Mouse (Mus musculus): ENCODE data around the gene Asb3. TPM values are rescaled to one million over a fixed set of nuclear protein-coding genes. Genes with fewer than 3 reads are reported as not detected.
A peak's percentile ranks its signal among the peaks of the same experiment; 100 is the strongest.
"Not testable (repeated sequence)": the region's sequence is repeated elsewhere in the genome, so short reads cannot be mapped to it uniquely, and the experiment has no call there.

Asb3 gene
- polyA plus RNA-seq, 1 experiment from 2014 or later, result 41.2 TPM

DNA sequence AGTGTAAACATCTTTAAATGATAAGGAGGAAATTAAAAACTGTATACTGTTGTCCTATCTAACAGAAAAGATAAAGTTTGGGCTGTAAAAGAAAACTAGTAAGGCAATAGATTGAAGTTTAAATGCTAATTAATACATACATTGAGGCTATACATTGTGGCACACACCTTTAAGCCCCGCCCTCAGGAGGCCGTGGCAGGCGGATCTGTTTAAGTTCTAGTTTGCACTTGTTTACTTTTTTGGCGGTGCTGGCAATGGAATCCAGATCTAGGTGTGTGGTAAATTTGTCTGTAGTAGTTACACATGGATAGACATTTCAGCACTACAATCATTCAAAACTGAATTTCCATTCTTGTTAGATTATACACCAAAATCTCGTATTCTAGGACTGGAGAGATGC is 67.6 kb downstream of the Asb3 start:
- Histone ChIP-seq H3K36me3 (peaks cover 41% of the 10 kb centered on the region), H3K27me3 (no peaks in the 10 kb centered on the region), H3K4me3 (peak overlapping the region; percentile 97), H3K4me1 (peaks cover 16% of the 10 kb centered on the region), H3K4me2 (replicated peaks) (peak overlapping the region; percentile 48), H3K9me3 (peaks cover 8% of the 10 kb centered on the region; the same call in 1 of the 2 replicates), H3K9ac (replicated peaks) (no peak overlapping the region), H3K27ac (replicated peaks) (no peak overlapping the region)
- WGBS, result 63% methylated on average over 5 of the region's 5 CpGs
- no peak for ATAC-seq (replicated peaks)

DNA sequence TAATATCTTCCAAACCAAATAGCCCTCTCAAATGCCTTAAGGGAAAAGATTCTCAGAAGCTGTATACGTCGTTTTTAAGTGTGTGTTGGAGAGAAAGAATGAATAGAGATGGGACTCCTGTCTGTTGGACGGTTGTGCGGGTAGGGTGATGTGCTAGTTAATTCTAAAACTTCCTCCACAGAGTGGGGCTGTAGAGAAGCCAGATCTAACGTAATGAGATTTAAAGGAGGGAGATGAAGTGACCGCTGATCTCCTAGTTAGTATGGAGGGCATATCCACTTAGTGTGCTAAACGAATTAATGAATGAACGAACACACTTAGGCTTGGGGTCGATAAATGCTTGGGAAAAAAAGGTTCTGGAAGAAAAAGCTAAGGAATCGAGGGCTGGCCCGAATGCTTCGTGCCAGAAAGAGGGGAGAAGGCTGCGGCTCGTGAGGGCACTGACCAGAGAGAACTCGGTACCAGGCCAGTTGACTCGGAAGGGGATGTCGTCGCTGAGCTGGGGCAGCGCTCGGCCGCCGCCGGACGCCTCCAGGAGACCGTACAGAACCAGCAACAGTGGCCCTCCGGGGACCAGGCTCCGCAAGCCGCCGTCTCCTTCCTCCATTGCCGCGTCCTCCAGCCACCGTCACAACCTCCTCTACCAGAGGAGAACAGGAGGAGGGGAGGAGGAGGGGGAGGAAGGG is 68.4 kb downstream of the Asb3 start:
- Histone ChIP-seq H3K4me3 (peak overlapping the region; percentile 97), H3K27me3 (no peaks in the 10 kb centered on the region), H3K9ac (replicated peaks) (peak overlapping the region; percentile 84), H3K4me1 (peaks cover 16% of the 10 kb centered on the region), H3K4me2 (replicated peaks) (peak overlapping the region; percentile 48), H3K27ac (replicated peaks) (peak overlapping the region; percentile 85), H3K9me3 (peaks cover 9% of the 10 kb centered on the region; the same call in 1 of the 2 replicates), H3K36me3 (peaks cover 36% of the 10 kb centered on the region)
- WGBS, result under 1% methylated on average over 31 of the region's 32 CpGs
- peak; percentile 93 for ATAC-seq (replicated peaks)

DNA sequence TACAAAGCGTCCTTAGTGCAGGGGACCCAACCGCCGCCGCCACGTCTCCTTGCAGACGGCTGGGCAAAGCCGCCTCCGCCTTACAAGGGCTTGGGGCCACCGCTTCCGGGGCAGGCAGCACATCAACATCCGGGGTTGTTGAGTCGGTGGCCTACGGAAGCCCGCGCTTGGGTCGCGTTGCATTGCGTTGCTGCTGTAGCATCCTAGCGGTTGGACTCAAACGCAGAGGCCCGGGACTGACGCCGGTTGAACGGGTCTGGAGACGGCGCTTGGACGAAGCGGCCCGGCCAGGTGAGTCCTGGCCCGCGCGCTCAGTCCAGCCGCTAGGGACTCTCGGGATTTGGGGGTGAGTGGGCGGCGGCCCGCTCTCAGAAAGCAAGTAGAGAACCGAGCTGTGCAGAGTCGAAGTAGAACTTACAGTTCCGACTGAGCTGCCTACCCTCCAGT is 69.1 kb downstream of the Asb3 start, which contains the start of gene Erlec1:
Gene Erlec1, minus strand, starts transcription at position 57 of the 447 bp plus-strand sequence.
- peak within 1 kb of the TSS; percentile 84 for H3K9ac ChIP-seq (replicated peaks)
- H3K4me3 ChIP-seq, result peak within 1 kb of the TSS; percentile 97
- WGBS, result under 1% methylated on average over 40 of the region's 40 CpGs
- H3K36me3 ChIP-seq, result peaks cover 29% of the 10 kb centered on the region
- peak; percentile 99 for ATAC-seq (replicated peaks)
- H3K4me1 ChIP-seq, result peaks cover 16% of the 10 kb centered on the region
- H3K9me3 ChIP-seq, result peaks cover 9% of the 10 kb centered on the region; the same call in 1 of the 2 replicates
- H3K27me3 ChIP-seq, result no peaks in the 10 kb centered on the region
- H3K4me2 ChIP-seq (replicated peaks), result peak within 1 kb of the TSS; percentile 58
- H3K27ac ChIP-seq (replicated peaks), result peak within 1 kb of the TSS; percentile 87

GRCm38 (mm10) chr11:30985237-30985636 is 100.0 kb downstream of the Asb3 start:
- peak overlapping the region; percentile 62; the same call in 1 of the 2 replicates for H3K4me3 ChIP-seq
- H3K9me3 ChIP-seq, result no peaks in the 10 kb centered on the region
- H3K4me2 ChIP-seq (replicated peaks), result peak overlapping the region; percentile 67
- no peaks in the 10 kb centered on the region for H3K27me3 ChIP-seq
- ATAC-seq (replicated peaks), result no peak
- no peaks in the 10 kb centered on the region for H3K36me3 ChIP-seq
- H3K27ac ChIP-seq (replicated peaks), result no peak overlapping the region
- no peak overlapping the region for H3K9ac ChIP-seq (replicated peaks)
- WGBS, result 39% methylated on average over 2 of the region's 2 CpGs
- H3K4me1 ChIP-seq, result peaks cover 14% of the 10 kb centered on the region

- no peaks in the 10 kb centered on the region for H3K9me3 ChIP-seq
- H3K4me2 ChIP-seq (replicated peaks), result peak within 1 kb of the TSS; percentile 67
- no peaks in the 10 kb centered on the region for H3K27me3 ChIP-seq
- WGBS, result under 1% methylated on average over 22 of the region's 22 CpGs
- H3K4me3 ChIP-seq, result peak within 1 kb of the TSS; percentile 62
- H3K36me3 ChIP-seq, result no peaks in the 10 kb centered on the region
- peak; percentile 99 for ATAC-seq (replicated peaks)
- H3K9ac ChIP-seq (replicated peaks), result peak within 1 kb of the TSS; percentile 76
- H3K27ac ChIP-seq (replicated peaks), result peak within 1 kb of the TSS; percentile 71
- H3K4me1 ChIP-seq, result peaks cover 14% of the 10 kb centered on the region
Observed at GRCm38 (mm10) chr11:30985877-30986624, 100.8 kb downstream of the Asb3 start, which contains the start of gene Chac2. TSS of gene Chac2 (minus strand) at chr11:30986350.

DNA sequence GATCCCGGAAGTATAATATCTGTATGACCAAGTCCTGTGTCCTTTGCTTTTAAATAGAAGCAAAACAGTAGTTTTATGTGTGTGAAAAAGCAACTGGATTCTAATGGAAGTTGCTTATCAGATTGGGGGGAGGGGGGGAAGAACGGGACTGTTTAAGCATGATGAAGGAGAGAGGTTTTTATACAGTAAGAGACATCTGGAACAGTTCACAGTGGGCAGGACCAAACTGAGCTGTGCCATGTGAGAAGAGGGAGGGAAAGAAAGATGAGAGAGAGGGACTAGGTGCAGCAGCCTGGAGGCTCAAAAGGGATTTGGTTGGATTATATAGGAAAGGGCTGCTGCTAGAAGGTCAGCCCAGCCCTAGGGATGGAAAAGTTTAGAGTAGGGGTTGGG is 101.4 kb downstream of the Asb3 start:
- H3K9ac ChIP-seq (replicated peaks), result peak overlapping the region; percentile 76
- peaks cover 14% of the 10 kb centered on the region for H3K4me1 ChIP-seq
- no peaks in the 10 kb centered on the region for H3K9me3 ChIP-seq
- peak overlapping the region; percentile 62 for H3K4me3 ChIP-seq
- H3K36me3 ChIP-seq, result no peaks in the 10 kb centered on the region
- H3K4me2 ChIP-seq (replicated peaks), result peak overlapping the region; percentile 67
- WGBS, result 1% methylated on average over 2 of the region's 2 CpGs
- ATAC-seq (replicated peaks), result peak; percentile 87
- no peaks in the 10 kb centered on the region for H3K27me3 ChIP-seq
- H3K27ac ChIP-seq (replicated peaks), result peak overlapping the region; percentile 71

- Histone ChIP-seq H3K4me2 (replicated peaks) (no peak overlapping the region), H3K9me3 (no peaks in the 10 kb centered on the region), H3K27me3 (no peaks in the 10 kb centered on the region), H3K4me3 (no peak overlapping the region), H3K9ac (replicated peaks) (no peak overlapping the region), H3K36me3 (no peaks in the 10 kb centered on the region), H3K4me1 (no peaks in the 10 kb centered on the region), H3K27ac (replicated peaks) (no peak overlapping the region)
- 89% methylated on average over 3 of the region's 3 CpGs for WGBS
- no peak for ATAC-seq (replicated peaks)
Observed at GRCm38 (mm10) chr11:30996670-30997069, 111.5 kb downstream of the Asb3 start.

DNA sequence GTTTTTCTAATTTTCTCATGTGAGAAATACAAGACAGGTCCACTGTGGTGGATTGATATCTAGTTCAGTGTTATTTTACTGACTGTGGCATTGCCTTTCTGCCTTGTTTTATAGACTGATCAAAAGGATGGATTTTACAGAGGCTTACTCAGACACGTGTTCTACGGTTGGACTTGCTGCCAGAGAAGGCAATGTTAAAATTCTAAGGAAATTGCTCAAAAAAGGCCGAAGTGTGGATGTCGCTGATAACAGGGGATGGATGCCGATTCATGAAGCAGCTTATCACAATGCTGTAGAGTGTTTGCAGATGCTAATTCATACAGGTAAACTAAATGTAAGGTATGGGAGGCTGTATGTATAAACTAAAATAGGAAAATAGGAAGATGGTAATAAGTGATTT is 113.0 kb downstream of the Asb3 start:
- H3K36me3 ChIP-seq, result no peaks in the 10 kb centered on the region
- 95% methylated on average over 5 of the region's 5 CpGs for WGBS
- no peaks in the 10 kb centered on the region for H3K9me3 ChIP-seq
- H3K9ac ChIP-seq (replicated peaks), result no peak overlapping the region
- H3K27ac ChIP-seq (replicated peaks), result no peak overlapping the region
- H3K4me1 ChIP-seq, result no peaks in the 10 kb centered on the region
- no peak overlapping the region for H3K4me2 ChIP-seq (replicated peaks)
- ATAC-seq (replicated peaks), result no peak
- no peak overlapping the region for H3K4me3 ChIP-seq
- no peaks in the 10 kb centered on the region for H3K27me3 ChIP-seq

GRCm38 (mm10) chr11:30998704-30999103 is 113.5 kb downstream of the Asb3 start:
- Histone ChIP-seq H3K9ac (replicated peaks) (no peak overlapping the region), H3K36me3 (no peaks in the 10 kb centered on the region), H3K27me3 (no peaks in the 10 kb centered on the region), H3K4me1 (no peaks in the 10 kb centered on the region), H3K27ac (replicated peaks) (no peak overlapping the region), H3K4me3 (no peak overlapping the region), H3K9me3 (no peaks in the 10 kb centered on the region), H3K4me2 (replicated peaks) (no peak overlapping the region)
- WGBS, result 93% methylated on average over 2 of the region's 2 CpGs
- no peak for ATAC-seq (replicated peaks)

DNA sequence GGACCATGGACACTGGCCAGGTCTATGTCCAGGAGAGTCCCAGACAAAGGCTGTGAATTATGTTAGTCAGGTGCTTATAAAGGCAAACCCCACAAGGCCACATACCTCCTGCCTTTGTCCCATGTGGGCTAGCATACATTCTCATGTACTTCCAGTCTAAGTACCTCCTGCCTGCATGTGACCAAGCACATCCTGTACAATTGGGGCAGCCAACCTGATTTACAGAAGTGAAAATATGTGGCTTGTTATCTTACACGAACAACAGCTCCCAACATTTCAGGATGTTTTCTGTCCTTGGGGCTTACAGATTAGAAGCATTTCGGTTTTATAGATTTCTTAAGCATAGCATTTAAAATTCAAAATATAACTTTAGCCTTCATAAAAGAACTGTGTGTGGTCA is 114.8 kb downstream of the Asb3 start:
- H3K27me3 ChIP-seq, result no peaks in the 10 kb centered on the region
- no peak overlapping the region for H3K27ac ChIP-seq (replicated peaks)
- no peak overlapping the region for H3K9ac ChIP-seq (replicated peaks)
- no peaks in the 10 kb centered on the region for H3K9me3 ChIP-seq
- 88% methylated on average over 2 of the region's 2 CpGs for WGBS
- no peak for ATAC-seq (replicated peaks)
- H3K36me3 ChIP-seq, result no peaks in the 10 kb centered on the region
- no peak overlapping the region for H3K4me2 ChIP-seq (replicated peaks)
- no peak overlapping the region for H3K4me3 ChIP-seq
- H3K4me1 ChIP-seq, result no peaks in the 10 kb centered on the region

- Histone ChIP-seq H3K27ac (replicated peaks) (no peak overlapping the region), H3K36me3 (no peaks in the 10 kb centered on the region), H3K4me2 (replicated peaks) (no peak overlapping the region), H3K9ac (replicated peaks) (no peak overlapping the region), H3K4me3 (no peak overlapping the region), H3K27me3 (no peaks in the 10 kb centered on the region), H3K4me1 (no peaks in the 10 kb centered on the region), H3K9me3 (no peaks in the 10 kb centered on the region)
- 93% methylated on average over 4 of the region's 4 CpGs for WGBS
- ATAC-seq (replicated peaks), result no peak
Observed at GRCm38 (mm10) chr11:31001169-31001908, 116.1 kb downstream of the Asb3 start.

GRCm38 (mm10) chr11:31009668-31010067 is 124.5 kb downstream of the Asb3 start:
- not testable (repeated sequence) for H3K9ac ChIP-seq (replicated peaks); H3K4me2 ChIP-seq (replicated peaks); H3K4me1 ChIP-seq; H3K4me3 ChIP-seq; H3K27ac ChIP-seq (replicated peaks); H3K9me3 ChIP-seq; H3K36me3 ChIP-seq; H3K27me3 ChIP-seq; ATAC-seq (replicated peaks)
- WGBS, result 96% methylated on average over 1 of the region's 1 CpGs

Data from forebrain, embryonic 15.5 days (tissue).